In the genomic region with DNA sequence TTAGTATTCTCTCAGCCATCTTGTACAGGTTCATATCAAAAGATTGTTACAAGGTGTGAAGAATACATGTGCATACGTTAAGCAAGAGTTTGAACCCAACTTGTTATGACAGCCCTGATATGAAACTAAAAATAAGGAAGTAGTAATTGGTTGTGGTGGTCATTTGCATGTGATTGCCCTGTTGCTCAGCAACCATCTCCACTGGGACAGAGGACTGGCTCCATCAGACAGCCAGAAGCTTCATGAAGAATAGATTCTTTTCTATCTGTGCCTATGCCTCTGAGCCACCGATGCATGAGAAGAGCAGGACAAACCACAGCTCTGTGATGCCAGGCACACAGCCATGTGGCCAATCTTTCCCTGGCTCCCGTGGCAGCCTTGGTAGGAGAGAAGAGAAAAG, we compare ENCODE assay signal across 13 mouse cellular contexts. TPM values are rescaled to one million over a fixed set of nuclear protein-coding genes. Genes with fewer than 3 reads are reported as not detected.
A peak's percentile ranks its signal among the peaks of the same experiment; 100 is the strongest.
DNase-seq lines count a peak whose midpoint lies in the region; ATAC-seq and TF ChIP-seq lines count a peak whose summit lies in the region.
"Had no signal": no experiment of that assay in that cellular context is flagged by ENCODE, and none has a peak within 500 bp of the region (broad histone marks: within the 10 kb centered on the region; RNA-seq: fewer than 3 reads in every experiment).

No protein-coding gene starts in this region.

- no peak overlapping the region for H3K9ac ChIP-seq in heart, embryonic 12.5 days
- no peak overlapping the region for H3K9ac ChIP-seq in heart, embryonic 11.5 days (ENCODE audit: low read depth, low read length)
- H3K9ac ChIP-seq: liver, embryonic 15.5 days had no signal

- no peaks in the 10 kb centered on the region for H3K9me3 ChIP-seq in heart, embryonic 12.5 days (replicated peaks)
- H3K9me3 ChIP-seq in heart, embryonic 11.5 days (replicated peaks; ENCODE audit: control insufficient read depth, low read length): no peaks in the 10 kb centered on the region
- H3K9me3 ChIP-seq: liver, embryonic 15.5 days had no signal

- no peak for ATAC-seq in heart, embryonic 12.5 days (ENCODE audit: insufficient number of reproducible peaks, low FRiP score)
- no peak for ATAC-seq in heart, embryonic 11.5 days (replicated peaks; ENCODE audit: insufficient number of reproducible peaks, low FRiP score, low TSS enrichment)
- peak; percentile 100 for ATAC-seq in common myeloid progenitor, adult 5-6 weeks (replicated peaks; ENCODE audit: low read depth, poor library complexity, severe bottlenecking)

- peaks cover 42% of the 10 kb centered on the region for H3K36me3 ChIP-seq in heart, embryonic 12.5 days
- 0 out of 2 replicates have a peak, but pooled peaks cover 3% of the 10 kb centered on the region for H3K36me3 ChIP-seq in heart, embryonic 11.5 days (ENCODE audit: control insufficient read depth, insufficient read depth, low read length)
- H3K36me3 ChIP-seq: liver, embryonic 15.5 days had no signal

- no peak for TF ChIP-seq POLR2A in lung, adult 2 months (IDR thresholded peaks at IDR 0.05; ENCODE audit: borderline replicate concordance, extremely low read depth, low read depth, low read length)

- TF ChIP-seq CTCF in lung, adult 2 months (IDR thresholded peaks at IDR 0.05; ENCODE audit: insufficient read depth, low read length): no peak

- H3K27me3 ChIP-seq in heart, embryonic 12.5 days (replicated peaks): no peaks in the 10 kb centered on the region
- H3K27me3 ChIP-seq in heart, embryonic 11.5 days (ENCODE audit: control insufficient read depth, insufficient read depth, low read length): no peaks in the 10 kb centered on the region
- H3K27me3 ChIP-seq: liver, embryonic 15.5 days had no signal

- 0 out of 2 replicates have a peak overlapping the region, but pooled peaks have one; percentile 24 for H3K27ac ChIP-seq in heart, embryonic 12.5 days (ENCODE audit: poor library complexity, severe bottlenecking)
- no peak overlapping the region for H3K27ac ChIP-seq in heart, embryonic 11.5 days (ENCODE audit: low read depth, low read length)
- H3K27ac ChIP-seq: liver, embryonic 15.5 days had no signal

- WGBS in heart, embryonic 12.5 days: 68% methylated on average over 3 of the region's 3 CpGs
- 74% methylated on average over 3 of the region's 3 CpGs for WGBS in heart, embryonic 11.5 days (ENCODE audit: insufficient replicate concordance)
- WGBS in lung, adult 2 months: 79% methylated on average over 3 of the region's 3 CpGs

- H3K4me3 ChIP-seq in heart, embryonic 12.5 days: no peak overlapping the region
- no peak overlapping the region for H3K4me3 ChIP-seq in heart, embryonic 11.5 days (ENCODE audit: low read depth, low read length)
- H3K4me3 ChIP-seq in lung, adult 2 months (replicated peaks; ENCODE audit: extremely low read depth, low read depth, low read length): no peak overlapping the region
- H3K4me3 ChIP-seq: liver, embryonic 15.5 days had no signal

- no peak overlapping the region for H3K4me2 ChIP-seq in heart, embryonic 12.5 days
- H3K4me2 ChIP-seq in heart, embryonic 11.5 days: no peak overlapping the region
- H3K4me2 ChIP-seq: liver, embryonic 15.5 days had no signal

- peaks cover 37% of the 10 kb centered on the region for H3K4me1 ChIP-seq in heart, embryonic 12.5 days (replicated peaks)
- peaks cover 13% of the 10 kb centered on the region; the same call in 1 of the 2 replicates for H3K4me1 ChIP-seq in heart, embryonic 11.5 days (ENCODE audit: control insufficient read depth, insufficient read depth, low read length)
- peaks cover 3% of the 10 kb centered on the region for H3K4me1 ChIP-seq in lung, adult 2 months (ENCODE audit: control insufficient read depth, insufficient read depth, low read length)
- H3K4me1 ChIP-seq: liver, embryonic 15.5 days had no signal

- DNase-seq in lung, postnatal 36 days: peak; percentile 63
- no peak for DNase-seq in lung, adult 2 months
- DNase-seq in spleen, adult 18-20 months: peak; percentile 53 to 63
- DNase-seq in frontal cortex, postnatal 14 days (ENCODE audit: low spot score in 2 of 2): no peak
- DNase-seq in layer of hippocampus, adult 9-10 months (ENCODE audit: low spot score): no peak
- DNase-seq: embryo, embryonic 11 days had no signal

RNA-seq across cellular contexts. Expression of gene Pdlim3, which starts 14.5 kb away (rescaled TPM):
- 336 and 344 TPM in 2 replicates for polyA plus RNA-seq in heart, embryonic 12.5 days (2016; fragmentation: Nextera tagmentation; extraction: Ambion mirVana)
- 307 and 355 TPM in 2 replicates for polyA plus RNA-seq in heart, embryonic 11.5 days (2014; fragmentation: Nextera tagmentation; extraction: Ambion mirVana)
- polyA plus RNA-seq in lung, adult 2 months (2012; rRNA removed): 30.8 and 63.1 TPM in 2 replicates
- 0.29 TPM in 1 of 2 replicates, not detected in the other for total RNA-seq in common myeloid progenitor, adult 5-6 weeks (2017)

RNA-seq across cellular contexts. Expression of gene Ccdc110, which starts 34.6 kb away (rescaled TPM):
- polyA plus RNA-seq in heart, embryonic 12.5 days (2016; fragmentation: Nextera tagmentation; extraction: Ambion mirVana): 0.06 and 0.20 TPM in 2 replicates
- polyA plus RNA-seq in heart, embryonic 11.5 days (2014; fragmentation: Nextera tagmentation; extraction: Ambion mirVana): 0.07 and 0.31 TPM in 2 replicates
- polyA plus RNA-seq in lung, adult 2 months (2012; rRNA removed): 0.14 TPM in 1 of 2 replicates, not detected in the other
- total RNA-seq in common myeloid progenitor, adult 5-6 weeks (2017): not detected in 2 replicates
- total RNA-seq: heart, adult 18-20 months had no signal
- polyA plus RNA-seq: kidney, embryonic 16.5 days; liver, embryonic 15.5 days; stomach, embryonic 16.5 days had no signal

Comparison
In these comparisons a context has a peak if more than half of its experiments do, and no peak if none do; other contexts are left out.
1. DNase-seq: peak in lung, postnatal 36 days (single experiment) and spleen, adult 18-20 months (2 of 2); none in lung, adult 2 months (single experiment), frontal cortex, postnatal 14 days (0 of 2) and layer of hippocampus, adult 9-10 months (single experiment).